Mouse (Mus musculus) small intestine, adult 2 months (tissue): ENCODE measurements around the gene Slc1a5.

Source experiments
- CTCF ChIP-seq: fragments of 200-500 bp; IDR thresholded peaks from 2 replicates; pipeline ENCODE4 v1.5.1; 2012; ENCODE audit warnings: low read depth, mild to moderate bottlenecking, control low read depth, inconsistent platforms, low read length, moderate library complexity, mixed read lengths; ENCODE audit not compliant: insufficient replicate concordance, insufficient read length; ENCODE audit errors: extremely low read depth
- POLR2A ChIP-seq: fragments of 200-500 bp; IDR thresholded peaks from 2 replicates; pipeline ENCODE4 v1.6.1; 2012; ENCODE audit warnings: low read depth, mild to moderate bottlenecking, control low read depth, inconsistent platforms, low read length, moderate library complexity

DNA sequence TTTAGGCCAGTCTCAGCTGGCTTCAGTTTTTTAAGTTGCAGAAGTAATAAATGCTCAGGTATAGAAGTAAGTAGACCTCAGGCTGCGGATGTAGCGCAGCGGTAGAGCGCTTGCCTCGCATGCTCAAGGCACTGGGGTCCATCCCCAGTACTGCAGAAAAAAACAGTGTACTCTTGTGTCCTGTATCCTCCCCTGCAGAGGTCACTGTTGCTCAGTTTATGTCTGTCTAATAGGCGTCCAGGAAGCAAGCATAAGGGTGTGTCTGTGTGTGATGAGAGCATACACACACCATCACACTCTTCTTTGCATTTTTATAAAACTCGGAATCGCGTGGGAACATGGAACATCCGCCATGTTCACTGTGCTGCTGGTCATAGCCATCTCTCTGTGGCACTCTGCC, 44.6 kb downstream of the Slc1a5 start:
- TF ChIP-seq CTCF (no peak), POLR2A (no peak)
